Mouse (Mus musculus) neural tube, embryonic 14.5 days (tissue): ENCODE results near the gene Lrrc4b. TPM values are rescaled to one million over a fixed set of nuclear protein-coding genes. Genes with fewer than 3 reads are reported as not detected.

Experiments used
- ATAC-seq: fragments of 200-750 bp; cut with Nextera tagmentation; 2 replicates; pipeline ENCODE4 v1.8.0; 2017; ENCODE audit warnings: low read depth, mild to moderate bottlenecking, moderate TSS enrichment, moderate library complexity
- H3K27ac ChIP-seq: fragments of 300-500 bp; sonication (generic); 2 replicates; pipeline ENCODE4 v1.5.1; 2014; ENCODE audit warnings: low read depth, mild to moderate bottlenecking, control low read depth, low read length, moderate library complexity, mixed read lengths
- H3K27me3 ChIP-seq: fragments of 300-500 bp; sonication (generic); 2 replicates; pipeline ENCODE4 v1.6.1; 2014; ENCODE audit warnings: low read length; ENCODE audit not compliant: control insufficient read depth, insufficient read depth
- H3K36me3 ChIP-seq: fragments of 300-500 bp; sonication (generic); 2 replicates; pipeline ENCODE4 v1.6.1; 2014; ENCODE audit warnings: low read length, mixed read lengths; ENCODE audit not compliant: control insufficient read depth, insufficient read depth
- H3K4me1 ChIP-seq: fragments of 300-500 bp; sonication (generic); 2 replicates; pipeline ENCODE4 v1.6.1; 2014; ENCODE audit warnings: low read length; ENCODE audit not compliant: control insufficient read depth, insufficient read depth
- H3K4me2 ChIP-seq: fragments of 300-500 bp; sonication (generic); 2 replicates; pipeline ENCODE4 v1.6.1; 2014; ENCODE audit warnings: mild to moderate bottlenecking, low read depth, low read length, control low read depth
- H3K4me3 ChIP-seq: fragments of 300-500 bp; sonication (generic); 2 replicates; pipeline ENCODE4 v1.5.1; 2014; ENCODE audit warnings: low read depth, low read length, control low read depth, mixed read lengths
- H3K9ac ChIP-seq: fragments of 300-500 bp; sonication (generic); replicated peaks from 2 replicates; pipeline ENCODE4 v1.6.1; 2014; ENCODE audit warnings: low read depth, mild to moderate bottlenecking, control low read depth, low read length, mixed read lengths
- H3K9me3 ChIP-seq: fragments of 300-500 bp; sonication (generic); 2 replicates; pipeline ENCODE4 v1.6.1; 2016; ENCODE audit warnings: low read length; ENCODE audit not compliant: control insufficient read depth
- WGBS: fragments of 180-500 bp; shearing (Covaris S2); extraction: QIAGEN DNeasy Blood & Tissue Kit; methylation state at CpG from one replicate; pipeline ENCODE4 v1.1.7; 2014; 5-methylcytosine and 5-hydroxymethylcytosine counted together
- polyA plus RNA-seq: library from polyadenylated mRNA; unstranded; fragments of >200 nt; fragmentation: Nextera tagmentation; extraction: Ambion mirVana; gene quantifications from 2 replicates; pipeline ENCODE4 v1.2.1, GENCODE M21; 2014

The Lrrc4b gene
- polyA plus RNA-seq, 1 experiment from 2014 or later: 28.1 TPM

GRCm38 (mm10) chr7:44441180-44441579 lies 12.4 kb downstream of the Lrrc4b start:
- peaks cover 32% of the 10 kb centered on the region for H3K4me1 ChIP-seq

GRCm38 (mm10) chr7:44441648-44442109 lies 12.9 kb downstream of the Lrrc4b start:
- peak; percentile 79 for ATAC-seq
- Histone ChIP-seq H3K27ac (peak overlapping the region; percentile 98), H3K9ac (peak overlapping the region; percentile 99), H3K4me2 (peak overlapping the region; percentile 97), H3K36me3 (peaks cover 14% of the 10 kb centered on the region; the same call in 1 of the 2 replicates), H3K27me3 (no peaks in the 10 kb centered on the region; the same call in 1 of the 2 replicates), H3K4me1 (peaks cover 36% of the 10 kb centered on the region), H3K4me3 (peak overlapping the region; percentile 80), H3K9me3 (no peaks in the 10 kb centered on the region)
- WGBS: 0% methylated on average over 14 of the region's 14 CpGs

More at GRCm38 (mm10) chr7:44441180-44441579, 12.4 kb downstream of the Lrrc4b start:
- 10% methylated on average over 1 of the region's 1 CpGs for WGBS
- peak; percentile 1; the same call in 1 of the 2 replicates for ATAC-seq
- Histone ChIP-seq H3K9me3 (no peaks in the 10 kb centered on the region), H3K9ac (peak overlapping the region; percentile 99; the same call in 1 of the 2 replicates), H3K4me3 (peak overlapping the region; percentile 80), H3K36me3 (peaks cover 9% of the 10 kb centered on the region; the same call in 1 of the 2 replicates), H3K4me2 (peak overlapping the region; percentile 97), H3K27me3 (no peaks in the 10 kb centered on the region; the same call in 1 of the 2 replicates), H3K27ac (peak overlapping the region; percentile 98)

- Histone ChIP-seq H3K36me3 (peaks cover 19% of the 10 kb centered on the region; the same call in 1 of the 2 replicates), H3K9me3 (no peaks in the 10 kb centered on the region), H3K4me1 (peaks cover 42% of the 10 kb centered on the region), H3K4me2 (peak overlapping the region; percentile 97), H3K27me3 (no peaks in the 10 kb centered on the region; the same call in 1 of the 2 replicates), H3K4me3 (peak overlapping the region; percentile 80), H3K9ac (peak overlapping the region; percentile 99), H3K27ac (peak overlapping the region; percentile 98)
- peak; percentile 36 for ATAC-seq
- WGBS: 0% methylated on average over 12 of the region's 14 CpGs
These were observed 13.6 kb downstream of the Lrrc4b start for GRCm38 (mm10) chr7:44442407-44442821.

- Histone ChIP-seq H3K27me3 (no peaks in the 10 kb centered on the region; the same call in 1 of the 2 replicates), H3K27ac (peak overlapping the region; percentile 98), H3K36me3 (peaks cover 28% of the 10 kb centered on the region; the same call in 1 of the 2 replicates), H3K9me3 (no peaks in the 10 kb centered on the region), H3K9ac (peak overlapping the region; percentile 99), H3K4me3 (peak overlapping the region; percentile 80), H3K4me1 (peaks cover 43% of the 10 kb centered on the region), H3K4me2 (peak overlapping the region; percentile 97)
- ATAC-seq: peak; percentile 32
- 3% methylated on average over 20 of the region's 20 CpGs for WGBS
These were observed 14.7 kb downstream of the Lrrc4b start for GRCm38 (mm10) chr7:44443268-44444173.

GRCm38 (mm10) chr7:44444886-44445527 lies 16.2 kb downstream of the Lrrc4b start:
- no peaks in the 10 kb centered on the region; the same call in 1 of the 2 replicates for H3K27me3 ChIP-seq
- 19% methylated on average over 29 of the region's 29 CpGs for whole genome bisulfite sequencing
- peaks cover 33% of the 10 kb centered on the region for H3K36me3 ChIP-seq
- H3K4me2 ChIP-seq: peak overlapping the region; percentile 97
- no peak for ATAC-seq
- peak overlapping the region; percentile 80 for H3K4me3 ChIP-seq
- H3K27ac ChIP-seq: no peak overlapping the region
- H3K9me3 ChIP-seq: no peaks in the 10 kb centered on the region
- H3K9ac ChIP-seq: peak overlapping the region; percentile 32
- peaks cover 46% of the 10 kb centered on the region for H3K4me1 ChIP-seq

GRCm38 (mm10) chr7:44445528-44445923 lies 16.7 kb downstream of the Lrrc4b start:
- Histone ChIP-seq H3K27me3 (no peaks in the 10 kb centered on the region; the same call in 1 of the 2 replicates), H3K4me1 (peaks cover 46% of the 10 kb centered on the region), H3K9ac (peak overlapping the region; percentile 32), H3K4me3 (peak overlapping the region; percentile 80), H3K4me2 (peak overlapping the region; percentile 97), H3K9me3 (no peaks in the 10 kb centered on the region), H3K36me3 (peaks cover 37% of the 10 kb centered on the region), H3K27ac (no peak overlapping the region)
- no peak for ATAC-seq
- WGBS: 22% methylated on average over 7 of the region's 7 CpGs

GRCm38 (mm10) chr7:44446070-44446855 lies 17.4 kb downstream of the Lrrc4b start:
- Histone ChIP-seq H3K4me1 (peaks cover 44% of the 10 kb centered on the region), H3K27me3 (no peaks in the 10 kb centered on the region; the same call in 1 of the 2 replicates), H3K36me3 (peaks cover 37% of the 10 kb centered on the region), H3K27ac (peak overlapping the region; percentile 28; the same call in 1 of the 2 replicates), H3K4me3 (peak overlapping the region; percentile 10; the same call in 1 of the 2 replicates), H3K9me3 (no peaks in the 10 kb centered on the region), H3K4me2 (peak overlapping the region; percentile 97), H3K9ac (0 out of 2 replicates have a peak overlapping the region, but pooled peaks have one; percentile 2)
- ATAC-seq: no peak
- 33% methylated on average over 12 of the region's 12 CpGs for WGBS

GRCm38 (mm10) chr7:44453256-44453655 lies 24.4 kb downstream of the Lrrc4b start:
- Histone ChIP-seq H3K27ac (no peak overlapping the region; the same call in 1 of the 2 replicates), H3K27me3 (no peaks in the 10 kb centered on the region), H3K4me1 (peaks cover 16% of the 10 kb centered on the region; the same call in 1 of the 2 replicates), H3K9ac (no peak overlapping the region), H3K9me3 (no peaks in the 10 kb centered on the region), H3K36me3 (peaks cover 24% of the 10 kb centered on the region), H3K4me2 (no peak overlapping the region), H3K4me3 (no peak overlapping the region)
- 17% methylated on average over 3 of the region's 3 CpGs for WGBS
- peak; percentile 11; the same call in 1 of the 2 replicates for ATAC-seq
